Mouse (Mus musculus) embryonic facial prominence, embryonic 14.5 days (tissue): ENCODE data around the gene Ppp1r14b. TPM values are rescaled to one million over a fixed set of nuclear protein-coding genes. Genes with fewer than 3 reads are reported as not detected.
"Not testable (repeated sequence)": the region's sequence is repeated elsewhere in the genome, so short reads cannot be mapped to it uniquely, and the experiment has no call there.

Source experiments
- ATAC-seq: fragments of 200-750 bp; cut with Nextera tagmentation; 2 replicates; pipeline ENCODE4 v1.8.0; 2017; ENCODE audit warnings: low read depth, moderate number of reproducible peaks, moderate TSS enrichment
- DNase-seq: peaks from one replicate; pipeline ENCODE4 v3.0.0-alpha.2; 2015; ENCODE audit warnings: low spot score
- H3K27ac ChIP-seq: fragments of 300-500 bp; sonication (generic); replicated peaks from 2 replicates; pipeline ENCODE4 v1.5.1; 2014; ENCODE audit warnings: low read depth, mild to moderate bottlenecking, low read length, moderate library complexity
- H3K27me3 ChIP-seq: fragments of 300-500 bp; sonication (generic); replicated peaks from 2 replicates; pipeline ENCODE4 v1.6.1; 2014; ENCODE audit warnings: low read length; ENCODE audit not compliant: control insufficient read depth, insufficient read depth
- H3K36me3 ChIP-seq: fragments of 300-500 bp; sonication (generic); 2 replicates; pipeline ENCODE4 v1.6.1; 2014; ENCODE audit warnings: low read length, mixed read lengths; ENCODE audit not compliant: control insufficient read depth, insufficient read depth
- H3K4me1 ChIP-seq: fragments of 300-500 bp; sonication (generic); 2 replicates; pipeline ENCODE4 v1.6.1; 2014; ENCODE audit warnings: antibody characterized with exemption, low read length; ENCODE audit not compliant: control insufficient read depth, insufficient read depth
- H3K4me2 ChIP-seq: fragments of 300-500 bp; sonication (generic); 2 replicates; pipeline ENCODE4 v1.6.1; 2014; ENCODE audit warnings: low read depth, mild to moderate bottlenecking, low read length, moderate library complexity, mixed read lengths
- H3K4me3 ChIP-seq: fragments of 300-500 bp; sonication (generic); 2 replicates; pipeline ENCODE4 v1.5.1; 2014; ENCODE audit warnings: low read depth, mild to moderate bottlenecking, low read length
- H3K9ac ChIP-seq: fragments of 300-500 bp; sonication (generic); 2 replicates; pipeline ENCODE4 v1.6.1; 2014; ENCODE audit warnings: low read depth, mild to moderate bottlenecking, low read length, moderate library complexity, mixed read lengths
- H3K9me3 ChIP-seq: fragments of 300-500 bp; sonication (generic); 2 replicates; pipeline ENCODE4 v1.6.1; 2016; ENCODE audit warnings: low read length; ENCODE audit not compliant: control insufficient read depth
- WGBS: fragments of 180-500 bp; shearing (Covaris S2); extraction: QIAGEN DNeasy Blood & Tissue Kit; methylation state at CpG from one replicate; pipeline ENCODE4 v1.1.7; 2014; 5-methylcytosine and 5-hydroxymethylcytosine counted together
- polyA plus RNA-seq: library from polyadenylated mRNA; unstranded; fragments of >200 nt; fragmentation: Nextera tagmentation; extraction: Ambion mirVana; gene quantifications from 2 replicates; pipeline ENCODE4 v1.2.1, GENCODE M21; 2014

Gene Ppp1r14b
- polyA plus RNA-seq, 1 experiment from 2014 or later = 302 TPM

GRCm38 (mm10) chr19:6985300-6985699 is 10.5 kb downstream of the Ppp1r14b start:
- H3K4me1 ChIP-seq = peaks cover 16% of the 10 kb centered on the region
- no peak overlapping the region for H3K27ac ChIP-seq
- no peak overlapping the region for H3K9ac ChIP-seq
- DNase-seq (no peak), ATAC-seq (no peak)
- WGBS = 79% methylated on average over 19 of the region's 19 CpGs
- H3K4me3 ChIP-seq = no peak overlapping the region
- H3K9me3 ChIP-seq = no peaks in the 10 kb centered on the region
- H3K36me3 ChIP-seq = peaks cover 34% of the 10 kb centered on the region
- no peaks in the 10 kb centered on the region for H3K27me3 ChIP-seq
- H3K4me2 ChIP-seq = no peak overlapping the region

GRCm38 (mm10) chr19:6985951-6986708 is 11.4 kb downstream of the Ppp1r14b start:
- 81% methylated on average over 9 of the region's 10 CpGs for WGBS
- Histone ChIP-seq H3K27ac (peak overlapping the region; percentile 85; the same call in 1 of the 2 replicates), H3K9ac (peak overlapping the region; percentile 92), H3K4me1 (peaks cover 12% of the 10 kb centered on the region), H3K27me3 (no peaks in the 10 kb centered on the region), H3K9me3 (no peaks in the 10 kb centered on the region), H3K36me3 (peaks cover 34% of the 10 kb centered on the region), H3K4me3 (peak overlapping the region; percentile 89), H3K4me2 (peak overlapping the region; percentile 85)
- no peak for DNase-seq
- no peak for ATAC-seq

GRCm38 (mm10) chr19:6987061-6987903 is 12.5 kb downstream of the Ppp1r14b start, which contains the start of gene Vegfb:
TSS of gene Vegfb (minus strand) at chr19:6987651.
- H3K27me3 ChIP-seq = no peaks in the 10 kb centered on the region
- H3K9ac ChIP-seq = peak within 1 kb of the TSS; percentile 92
- no peaks in the 10 kb centered on the region for H3K9me3 ChIP-seq
- H3K4me1 ChIP-seq = peaks cover 14% of the 10 kb centered on the region
- WGBS = 0% methylated on average over 19 of the region's 85 CpGs
- peak within 1 kb of the TSS; percentile 89 for H3K4me3 ChIP-seq
- peaks cover 31% of the 10 kb centered on the region for H3K36me3 ChIP-seq
- H3K4me2 ChIP-seq = peak within 1 kb of the TSS; percentile 85
- peak; percentile 47 for ATAC-seq
- H3K27ac ChIP-seq = peak within 1 kb of the TSS; percentile 85
- peak; percentile 71 for DNase-seq

- WGBS = 5% methylated on average over 8 of the region's 8 CpGs
- DNase-seq (no peak), ATAC-seq (no peak)
- Histone ChIP-seq H3K4me3 (peak overlapping the region; percentile 89), H3K36me3 (peaks cover 25% of the 10 kb centered on the region), H3K27ac (peak overlapping the region; percentile 16; the same call in 1 of the 2 replicates), H3K4me1 (peaks cover 16% of the 10 kb centered on the region), H3K27me3 (no peaks in the 10 kb centered on the region), H3K4me2 (peak overlapping the region; percentile 85), H3K9ac (peak overlapping the region; percentile 92), H3K9me3 (no peaks in the 10 kb centered on the region)
Measured at GRCm38 (mm10) chr19:6987904-6988285, 13.1 kb downstream of the Ppp1r14b start.

GRCm38 (mm10) chr19:6989251-6989650 is 14.5 kb downstream of the Ppp1r14b start:
- H3K9me3 ChIP-seq = no peaks in the 10 kb centered on the region
- H3K27me3 ChIP-seq = no peaks in the 10 kb centered on the region
- peaks cover 13% of the 10 kb centered on the region for H3K36me3 ChIP-seq
- WGBS = 87% methylated on average over 8 of the region's 8 CpGs
- H3K27ac ChIP-seq = no peak overlapping the region
- H3K4me2 ChIP-seq = no peak overlapping the region
- no peak overlapping the region for H3K4me3 ChIP-seq
- ATAC-seq = no peak
- peaks cover 21% of the 10 kb centered on the region for H3K4me1 ChIP-seq
- no peak overlapping the region for H3K9ac ChIP-seq
- DNase-seq = no peak

- peaks cover 30% of the 10 kb centered on the region for H3K4me1 ChIP-seq
- no peak overlapping the region for H3K27ac ChIP-seq
- ATAC-seq (no peak), DNase-seq (no peak)
- no peak overlapping the region for H3K9ac ChIP-seq
- H3K27me3 ChIP-seq = no peaks in the 10 kb centered on the region
- H3K36me3 ChIP-seq = 0 out of 2 replicates have a peak, but pooled peaks cover 2% of the 10 kb centered on the region
- H3K9me3 ChIP-seq = no peaks in the 10 kb centered on the region
- H3K4me3 ChIP-seq = no peak overlapping the region
- H3K4me2 ChIP-seq = no peak overlapping the region
- WGBS = 82% methylated on average over 6 of the region's 6 CpGs
Measured at GRCm38 (mm10) chr19:6990712-6991111, 15.9 kb downstream of the Ppp1r14b start.

- H3K27me3 ChIP-seq, H3K4me3 ChIP-seq, H3K9ac ChIP-seq, ATAC-seq, H3K9me3 ChIP-seq, DNase-seq, H3K36me3 ChIP-seq, H3K4me2 ChIP-seq, H3K27ac ChIP-seq: not testable (repeated sequence)
- WGBS = 90% methylated on average over 6 of the region's 6 CpGs
- H3K4me1 ChIP-seq = peaks cover 28% of the 10 kb centered on the region
Measured at GRCm38 (mm10) chr19:6991166-6991565, 16.4 kb downstream of the Ppp1r14b start.

- no peaks in the 10 kb centered on the region for H3K36me3 ChIP-seq
- H3K27ac ChIP-seq = peak within 1 kb of the TSS; percentile 61
- ATAC-seq = peak; percentile 96
- H3K4me1 ChIP-seq = peaks cover 29% of the 10 kb centered on the region
- peak; percentile 99 for DNase-seq
- H3K4me2 ChIP-seq = peak within 1 kb of the TSS; percentile 98
- peak within 1 kb of the TSS; percentile 55 for H3K4me3 ChIP-seq
- H3K9ac ChIP-seq = peak within 1 kb of the TSS; percentile 65
- 2% methylated on average over 29 of the region's 37 CpGs for WGBS
- H3K27me3 ChIP-seq = no peaks in the 10 kb centered on the region
- no peaks in the 10 kb centered on the region for H3K9me3 ChIP-seq
Measured at GRCm38 (mm10) chr19:6992011-6992858, 17.5 kb downstream of the Ppp1r14b start, which contains the start of gene Dnajc4. TSS of gene Dnajc4 (minus strand) at chr19:6992572.
